Mouse (Mus musculus) midbrain, embryonic 11.5 days (tissue): ENCODE measurements at regions not wholly inside any gene's neighbourhood (a gene's known extent, or its start where the extent isn't known, plus 50 kb on each side); places are given as distances from the start of the nearest gene placed in this dataset.

Experiments
- ATAC-seq: fragments of 200-750 bp; cut with Nextera tagmentation; 2 replicates; pipeline ENCODE4 v1.8.0; 2017; ENCODE audit warnings: moderate TSS enrichment, moderate library complexity; ENCODE audit not compliant: low FRiP score
- DNase-seq: peaks from one replicate; pipeline ENCODE4 v3.0.0; 2015; ENCODE audit warnings: low spot score; ENCODE audit errors: missing footprints
- H3K27ac ChIP-seq: fragments of 300-500 bp; sonication (generic); 2 replicates; pipeline ENCODE4 v1.5.1; 2014; ENCODE audit warnings: low read depth, low read length
- H3K27me3 ChIP-seq: fragments of 300-500 bp; sonication (generic); 2 replicates; pipeline ENCODE4 v1.6.1; 2014; ENCODE audit warnings: mild to moderate bottlenecking, low read length, moderate library complexity, mixed read lengths; ENCODE audit not compliant: control insufficient read depth, insufficient read depth
- H3K36me3 ChIP-seq: fragments of 300-500 bp; sonication (generic); 2 replicates; pipeline ENCODE4 v1.6.1; 2014; ENCODE audit warnings: mild to moderate bottlenecking, low read length, moderate library complexity, mixed read lengths; ENCODE audit not compliant: control insufficient read depth, insufficient read depth
- H3K4me1 ChIP-seq: fragments of 300-500 bp; sonication (generic); 2 replicates; pipeline ENCODE4 v1.6.1; 2014; ENCODE audit warnings: low read length; ENCODE audit not compliant: control insufficient read depth, insufficient read depth
- H3K4me2 ChIP-seq: fragments of 300-500 bp; sonication (generic); 2 replicates; pipeline ENCODE4 v1.6.1; 2014; ENCODE audit warnings: mild to moderate bottlenecking, moderate library complexity
- H3K4me3 ChIP-seq: fragments of 300-500 bp; sonication (generic); 2 replicates; pipeline ENCODE4 v1.5.1; 2014; ENCODE audit warnings: low read depth, low read length
- H3K9ac ChIP-seq: fragments of 300-500 bp; sonication (generic); 2 replicates; pipeline ENCODE4 v1.6.1; 2014; ENCODE audit warnings: low read length
- H3K9me3 ChIP-seq: fragments of 300-500 bp; sonication (generic); 2 replicates; pipeline ENCODE4 v1.6.1; 2016; ENCODE audit warnings: low read length; ENCODE audit not compliant: control insufficient read depth
- WGBS: fragments of 180-500 bp; shearing (Covaris S2); extraction: QIAGEN DNeasy Blood & Tissue Kit; methylation state at CpG from one replicate; pipeline ENCODE4 v1.1.7; 2014; 5-methylcytosine and 5-hydroxymethylcytosine counted together

DNA sequence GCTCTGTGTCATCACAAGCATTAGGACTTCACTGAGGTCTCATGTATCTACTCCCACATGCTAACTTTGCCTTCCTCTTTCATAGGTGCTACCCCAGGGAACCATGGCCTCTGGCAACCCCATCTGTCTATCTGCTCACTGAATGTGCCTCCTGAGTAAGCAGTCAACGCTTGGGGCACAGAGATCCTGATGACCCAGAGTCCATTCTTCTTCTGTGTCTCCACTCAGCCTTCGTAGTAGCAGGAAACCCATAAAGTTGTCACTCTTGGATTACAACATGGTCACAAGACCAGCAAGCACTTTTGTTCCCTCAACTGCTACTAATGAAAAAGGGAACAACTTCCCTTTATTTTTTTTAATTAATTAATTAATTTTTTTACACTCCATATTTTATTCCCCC lies 296.2 kb downstream of the Cd47 start:
- H3K9me3 ChIP-seq: no peaks in the 10 kb centered on the region
- H3K9ac ChIP-seq: no peak overlapping the region
- WGBS: 84% methylated on average over 2 of the region's 2 CpGs
- no peaks in the 10 kb centered on the region for H3K4me1 ChIP-seq
- no peak for DNase-seq
- no peak overlapping the region for H3K4me2 ChIP-seq
- no peak overlapping the region for H3K4me3 ChIP-seq
- H3K27ac ChIP-seq: no peak overlapping the region
- no peaks in the 10 kb centered on the region for H3K27me3 ChIP-seq
- ATAC-seq: no peak
- H3K36me3 ChIP-seq: no peaks in the 10 kb centered on the region

- Histone ChIP-seq H3K4me3 (no peak overlapping the region), H3K9ac (no peak overlapping the region), H3K36me3 (no peaks in the 10 kb centered on the region), H3K9me3 (no peaks in the 10 kb centered on the region), H3K27me3 (no peaks in the 10 kb centered on the region), H3K27ac (no peak overlapping the region), H3K4me2 (no peak overlapping the region), H3K4me1 (no peaks in the 10 kb centered on the region)
- WGBS: 90% methylated on average over 7 of the region's 7 CpGs
- no peak for ATAC-seq
- peak; percentile 70 for DNase-seq
These were observed 303.0 kb downstream of the Cd47 start for GRCm38 (mm10) chr16:50103340-50103739.

DNA sequence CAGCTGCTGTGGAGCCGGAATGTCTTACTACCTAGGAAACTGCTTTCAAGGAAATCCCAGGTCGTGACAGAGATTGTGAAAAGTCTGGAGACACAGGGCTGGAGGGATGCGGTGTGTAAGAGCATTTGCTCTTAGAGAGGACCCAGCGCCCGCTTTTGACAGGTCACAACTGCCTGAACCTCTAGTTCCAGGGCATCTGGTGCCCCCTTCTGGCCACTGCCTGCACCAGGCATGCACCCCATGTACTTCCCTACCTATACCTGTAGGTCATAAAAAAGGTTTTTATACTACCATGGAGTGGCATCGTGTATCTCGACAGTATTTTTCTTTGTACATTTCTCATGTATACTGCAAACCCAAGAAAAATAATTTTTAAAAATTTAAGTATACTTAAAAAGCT lies 314.0 kb downstream of the Bbx start:
- 94% methylated on average over 7 of the region's 7 CpGs for WGBS
- Histone ChIP-seq H3K4me1 (no peaks in the 10 kb centered on the region), H3K27me3 (no peaks in the 10 kb centered on the region), H3K4me2 (no peak overlapping the region), H3K9me3 (no peaks in the 10 kb centered on the region), H3K36me3 (no peaks in the 10 kb centered on the region), H3K27ac (no peak overlapping the region), H3K4me3 (no peak overlapping the region), H3K9ac (no peak overlapping the region)
- ATAC-seq: no peak
- peak; percentile 31 for DNase-seq

DNA sequence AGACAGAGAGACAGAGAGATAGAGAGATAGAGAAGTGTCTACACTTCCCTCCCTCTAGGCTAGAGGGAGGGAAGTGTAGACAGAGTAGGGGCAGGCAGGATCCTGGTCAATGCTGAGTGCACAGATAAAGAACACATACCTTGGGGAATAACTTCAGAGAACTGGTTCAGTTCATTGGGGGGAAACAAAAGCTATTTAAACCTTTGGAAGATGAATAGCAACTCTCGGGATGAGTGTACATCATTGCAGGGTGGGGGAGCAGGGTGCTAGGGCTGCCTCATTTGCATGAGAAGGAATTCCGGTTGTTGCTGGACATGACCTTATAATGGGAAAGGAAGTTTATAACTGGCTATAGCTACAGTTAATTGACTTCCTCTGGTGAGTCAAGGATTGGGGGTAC lies 309.7 kb downstream of the Bbx start:
- no peak overlapping the region for H3K4me2 ChIP-seq
- H3K9ac ChIP-seq: no peak overlapping the region
- H3K4me1 ChIP-seq: no peaks in the 10 kb centered on the region
- H3K9me3 ChIP-seq: no peaks in the 10 kb centered on the region
- no peaks in the 10 kb centered on the region for H3K36me3 ChIP-seq
- ATAC-seq (no peak), DNase-seq (peak; percentile 44)
- no peak overlapping the region for H3K4me3 ChIP-seq
- no peaks in the 10 kb centered on the region for H3K27me3 ChIP-seq
- 83% methylated on average over 2 of the region's 2 CpGs for WGBS
- no peak overlapping the region for H3K27ac ChIP-seq

- WGBS: 92% methylated on average over 4 of the region's 4 CpGs
- DNase-seq (no peak), ATAC-seq (no peak)
- Histone ChIP-seq H3K9me3 (no peaks in the 10 kb centered on the region), H3K36me3 (no peaks in the 10 kb centered on the region), H3K4me3 (no peak overlapping the region), H3K9ac (no peak overlapping the region), H3K27ac (no peak overlapping the region), H3K4me1 (no peaks in the 10 kb centered on the region), H3K4me2 (no peak overlapping the region), H3K27me3 (no peaks in the 10 kb centered on the region)
These were observed 307.5 kb downstream of the Bbx start for GRCm38 (mm10) chr16:50124646-50125045.

- DNase-seq: no peak
- WGBS: 86% methylated on average over 5 of the region's 5 CpGs
- no peaks in the 10 kb centered on the region for H3K9me3 ChIP-seq
- no peak for ATAC-seq
- no peaks in the 10 kb centered on the region for H3K27me3 ChIP-seq
- H3K9ac ChIP-seq: no peak overlapping the region
- no peak overlapping the region for H3K4me2 ChIP-seq
- H3K4me1 ChIP-seq: no peaks in the 10 kb centered on the region
- no peak overlapping the region for H3K27ac ChIP-seq
- H3K36me3 ChIP-seq: no peaks in the 10 kb centered on the region
- H3K4me3 ChIP-seq: no peak overlapping the region
These were observed 306.6 kb downstream of the Bbx start for GRCm38 (mm10) chr16:50125564-50125963.

GRCm38 (mm10) chr16:50131406-50131805 lies 300.8 kb downstream of the Bbx start:
- no peak overlapping the region for H3K4me2 ChIP-seq
- H3K4me1 ChIP-seq: no peaks in the 10 kb centered on the region
- H3K27ac ChIP-seq: no peak overlapping the region
- H3K4me3 ChIP-seq: no peak overlapping the region
- DNase-seq (no peak), ATAC-seq (no peak)
- H3K9ac ChIP-seq: no peak overlapping the region
- no peaks in the 10 kb centered on the region for H3K27me3 ChIP-seq
- WGBS: 94% methylated on average over 2 of the region's 2 CpGs
- H3K9me3 ChIP-seq: no peaks in the 10 kb centered on the region
- H3K36me3 ChIP-seq: no peaks in the 10 kb centered on the region
